Comparison of ENCODE assay signal across 27 mouse cellular contexts in genomic region chr7:109131565-109131964, GRCm38 (mm10). TPM values are rescaled to one million over a fixed set of nuclear protein-coding genes. Genes with fewer than 3 reads are reported as not detected.
DNase-seq lines count a peak whose midpoint lies in the region; ATAC-seq and TF ChIP-seq lines count a peak whose summit lies in the region.
"Had no signal": no experiment of that assay in that cellular context is flagged by ENCODE, and none has a peak within 500 bp of the region (broad histone marks: within the 10 kb centered on the region; RNA-seq: fewer than 3 reads in every experiment).

No protein-coding gene starts in this region.

- no peak overlapping the region for H3K9ac ChIP-seq in hindbrain, postnatal 0 days (replicated peaks; ENCODE audit: low read length)
- no peak overlapping the region for H3K9ac ChIP-seq in hindbrain, embryonic 16.5 days (ENCODE audit: low read depth, low read length)
- H3K9ac ChIP-seq in midbrain, embryonic 16.5 days (ENCODE audit: low read depth, low read length), result no peak overlapping the region
- no peak overlapping the region for H3K9ac ChIP-seq in midbrain, embryonic 14.5 days (replicated peaks; ENCODE audit: low read length)
- H3K9ac ChIP-seq: embryonic facial prominence, embryonic 13.5 days; hindbrain, embryonic 14.5 days; kidney, embryonic 15.5 days; limb, embryonic 13.5 days; liver, embryonic 15.5 days; neural tube, embryonic 12.5 days had no signal

- WGBS in hindbrain, postnatal 0 days, result 61% methylated on average over 2 of the region's 2 CpGs
- 53% methylated on average over 2 of the region's 2 CpGs for WGBS in hindbrain, embryonic 16.5 days
- 75% methylated on average over 2 of the region's 2 CpGs for WGBS in midbrain, embryonic 16.5 days
- WGBS in midbrain, embryonic 14.5 days, result 78% methylated on average over 2 of the region's 2 CpGs

- no peaks in the 10 kb centered on the region for H3K36me3 ChIP-seq in hindbrain, postnatal 0 days (ENCODE audit: insufficient read depth, low read length)
- no peaks in the 10 kb centered on the region for H3K36me3 ChIP-seq in hindbrain, embryonic 16.5 days (ENCODE audit: control insufficient read depth, insufficient read depth, low read length)
- no peaks in the 10 kb centered on the region for H3K36me3 ChIP-seq in midbrain, embryonic 16.5 days (ENCODE audit: control insufficient read depth, insufficient read depth, low read length)
- peaks cover 1% of the 10 kb centered on the region; the same call in 1 of the 2 replicates for H3K36me3 ChIP-seq in midbrain, embryonic 14.5 days (ENCODE audit: control insufficient read depth, insufficient read depth, low read length)
- H3K36me3 ChIP-seq: embryonic facial prominence, embryonic 13.5 days; heart, embryonic 10.5 days; kidney, embryonic 15.5 days; limb, embryonic 13.5 days; liver, embryonic 15.5 days; neural tube, embryonic 12.5 days had no signal

- no peaks in the 10 kb centered on the region for H3K4me1 ChIP-seq in hindbrain, postnatal 0 days (ENCODE audit: insufficient read depth, low read length)
- H3K4me1 ChIP-seq in hindbrain, embryonic 16.5 days (ENCODE audit: control insufficient read depth, insufficient read depth, low read depth, low read length), result no peaks in the 10 kb centered on the region
- H3K4me1 ChIP-seq in midbrain, embryonic 16.5 days (ENCODE audit: control insufficient read depth, insufficient read depth, low read length), result no peaks in the 10 kb centered on the region
- no peaks in the 10 kb centered on the region for H3K4me1 ChIP-seq in midbrain, embryonic 14.5 days (ENCODE audit: control insufficient read depth, insufficient read depth, low read length)
- H3K4me1 ChIP-seq: embryonic facial prominence, embryonic 13.5 days; kidney, embryonic 15.5 days; limb, embryonic 13.5 days; megakaryocyte, embryonic 14.5 days; neural tube, embryonic 12.5 days had no signal

- H3K27me3 ChIP-seq in hindbrain, postnatal 0 days (ENCODE audit: insufficient read depth, low read length), result no peaks in the 10 kb centered on the region
- H3K27me3 ChIP-seq in hindbrain, embryonic 16.5 days (replicated peaks; ENCODE audit: control insufficient read depth, insufficient read depth, low read length), result no peaks in the 10 kb centered on the region
- no peaks in the 10 kb centered on the region for H3K27me3 ChIP-seq in midbrain, embryonic 16.5 days (ENCODE audit: control insufficient read depth, insufficient read depth, low read depth, low read length)
- H3K27me3 ChIP-seq in midbrain, embryonic 14.5 days (ENCODE audit: control insufficient read depth, insufficient read depth, low read length), result no peaks in the 10 kb centered on the region
- H3K27me3 ChIP-seq: embryonic facial prominence, embryonic 13.5 days; kidney, embryonic 15.5 days; limb, embryonic 13.5 days; liver, embryonic 15.5 days; neural tube, embryonic 12.5 days had no signal

- no peak overlapping the region for H3K27ac ChIP-seq in hindbrain, postnatal 0 days
- no peak overlapping the region for H3K27ac ChIP-seq in hindbrain, embryonic 16.5 days (ENCODE audit: low read depth, low read length)
- H3K27ac ChIP-seq in midbrain, embryonic 16.5 days (ENCODE audit: low read length), result no peak overlapping the region
- H3K27ac ChIP-seq in midbrain, embryonic 14.5 days (replicated peaks; ENCODE audit: low read depth, low read length), result no peak overlapping the region
- H3K27ac ChIP-seq: embryonic facial prominence, embryonic 13.5 days; heart, embryonic 10.5 days; hindbrain, embryonic 14.5 days; kidney, embryonic 15.5 days; limb, embryonic 13.5 days; liver, embryonic 15.5 days; neural tube, embryonic 12.5 days had no signal

- no peak overlapping the region for H3K4me2 ChIP-seq in hindbrain, postnatal 0 days (ENCODE audit: low read depth, low read length)
- H3K4me2 ChIP-seq in hindbrain, embryonic 16.5 days (ENCODE audit: low read length), result no peak overlapping the region
- no peak overlapping the region for H3K4me2 ChIP-seq in midbrain, embryonic 16.5 days (ENCODE audit: low read length)
- H3K4me2 ChIP-seq in midbrain, embryonic 14.5 days (ENCODE audit: low read length), result no peak overlapping the region
- H3K4me2 ChIP-seq: embryonic facial prominence, embryonic 13.5 days; hindbrain, embryonic 14.5 days; kidney, embryonic 15.5 days; limb, embryonic 13.5 days; liver, embryonic 15.5 days; neural tube, embryonic 12.5 days had no signal

- H3K9me3 ChIP-seq in hindbrain, postnatal 0 days (ENCODE audit: low read length), result no peaks in the 10 kb centered on the region
- no peaks in the 10 kb centered on the region for H3K9me3 ChIP-seq in hindbrain, embryonic 16.5 days (ENCODE audit: control insufficient read depth, low read length)
- no peaks in the 10 kb centered on the region for H3K9me3 ChIP-seq in midbrain, embryonic 16.5 days (replicated peaks; ENCODE audit: control insufficient read depth, low read length, poor library complexity, severe bottlenecking)
- H3K9me3 ChIP-seq in midbrain, embryonic 14.5 days (ENCODE audit: control insufficient read depth, low read length), result no peaks in the 10 kb centered on the region
- H3K9me3 ChIP-seq: embryonic facial prominence, embryonic 13.5 days; heart, embryonic 10.5 days; kidney, embryonic 15.5 days; limb, embryonic 13.5 days; liver, embryonic 15.5 days; neural tube, embryonic 12.5 days had no signal

- no peak overlapping the region for H3K4me3 ChIP-seq in hindbrain, postnatal 0 days (ENCODE audit: low read length)
- H3K4me3 ChIP-seq in hindbrain, embryonic 16.5 days (ENCODE audit: low read length), result no peak overlapping the region
- H3K4me3 ChIP-seq in midbrain, embryonic 16.5 days (ENCODE audit: low read depth, low read length), result no peak overlapping the region
- no peak overlapping the region for H3K4me3 ChIP-seq in midbrain, embryonic 14.5 days (replicated peaks; ENCODE audit: low read depth, low read length)
- H3K4me3 ChIP-seq: embryonic facial prominence, embryonic 13.5 days; erythroblast, embryonic 14.5 days; heart, embryonic 10.5 days; kidney, embryonic 15.5 days; limb, embryonic 13.5 days; liver, embryonic 15.5 days; myocyte; neural tube, embryonic 12.5 days had no signal

- DNase-seq in adrenal gland, postnatal 14 days, result peak; percentile 2
- DNase-seq in adrenal gland, adult 18-20 months (ENCODE audit: low spot score in 2 of 2), result no peak
- peak; percentile 33 for DNase-seq in hindbrain, postnatal 0 days (ENCODE audit: low spot score)
- no peak for DNase-seq in midbrain, embryonic 14.5 days
- DNase-seq in lung, adult 18-20 months, result no peak
- DNase-seq: adrenal gland, postnatal 36 days; cerebellum, adult 2 months; gastrocnemius, postnatal 14 days; kidney, adult 18-20 months; kidney, postnatal 4 days; lung, postnatal 36 days; right cerebral cortex, adult 18-20 months; thymus, postnatal 14 days had no signal

- no peak for TF ChIP-seq CTCF in hindbrain, postnatal 0 days (IDR thresholded peaks at IDR 0.05; ENCODE audit: low read depth)

- ATAC-seq in hindbrain, postnatal 0 days, result no peak
- ATAC-seq in hindbrain, embryonic 16.5 days, result no peak
- 0 out of 2 replicates have a peak, but pooled peaks have one; percentile 33 for ATAC-seq in midbrain, embryonic 16.5 days
- ATAC-seq in midbrain, embryonic 14.5 days (ENCODE audit: low FRiP score, low TSS enrichment), result no peak
- peak; percentile 84 for ATAC-seq in megakaryocyte progenitor cell, adult 5-6 weeks (replicated peaks; ENCODE audit: poor library complexity)

RNA-seq across cellular contexts. Expression of gene Lmo1, which starts 43.4 kb away (rescaled TPM):
- total RNA-seq in adrenal gland, postnatal 14 days (2021), result 7.4 and 10.2 TPM in 2 replicates
- 1 to 10 TPM; 2.8 to 7.6 TPM for total RNA-seq in adrenal gland, adult 18-20 months (2021)
- 53.0 and 83.8 TPM in 2 replicates for total RNA-seq in hindbrain, postnatal 0 days (2014; rRNA removed)
- 45.5 and 48.4 TPM in 2 replicates for polyA plus RNA-seq in hindbrain, postnatal 0 days (2015; fragmentation: Nextera tagmentation; extraction: Ambion mirVana)
- 35.6 and 48.0 TPM in 2 replicates for polyA plus RNA-seq in hindbrain, embryonic 16.5 days (2015; fragmentation: Nextera tagmentation; extraction: Ambion mirVana)
- 101 and 126 TPM in 2 replicates for polyA plus RNA-seq in midbrain, embryonic 16.5 days (2015; fragmentation: Nextera tagmentation; extraction: Ambion mirVana)
- 170 and 189 TPM in 2 replicates for polyA plus RNA-seq in midbrain, embryonic 14.5 days (2014; fragmentation: Nextera tagmentation; extraction: Ambion mirVana)
- 16.9 and 18.4 TPM in 2 replicates for total RNA-seq in megakaryocyte progenitor cell, adult 5-6 weeks (2015)
- 7.2 and 7.7 TPM in 2 replicates for total RNA-seq in megakaryocyte progenitor cell, adult 5-6 weeks (2017)
- polyA plus RNA-seq: erythroblast, embryonic 14.5 days had no signal

RNA-seq across cellular contexts. Expression of gene Ric3, which starts 48.4 kb away (rescaled TPM):
- 20.2 and 21.0 TPM in 2 replicates for total RNA-seq in adrenal gland, postnatal 14 days (2021)
- total RNA-seq in adrenal gland, adult 18-20 months (2021), result 10 to 100 TPM; 52.7 to 56.1 TPM
- total RNA-seq in hindbrain, postnatal 0 days (2014; rRNA removed), result 33.8 and 41.9 TPM in 2 replicates
- polyA plus RNA-seq in hindbrain, postnatal 0 days (2015; fragmentation: Nextera tagmentation; extraction: Ambion mirVana), result 40.0 and 41.0 TPM in 2 replicates
- 32.2 and 34.3 TPM in 2 replicates for polyA plus RNA-seq in hindbrain, embryonic 16.5 days (2015; fragmentation: Nextera tagmentation; extraction: Ambion mirVana)
- polyA plus RNA-seq in midbrain, embryonic 16.5 days (2015; fragmentation: Nextera tagmentation; extraction: Ambion mirVana), result 36.1 and 38.0 TPM in 2 replicates
- polyA plus RNA-seq in midbrain, embryonic 14.5 days (2014; fragmentation: Nextera tagmentation; extraction: Ambion mirVana), result 33.6 and 36.1 TPM in 2 replicates
- total RNA-seq in megakaryocyte progenitor cell, adult 5-6 weeks (2015), result 0.39 and 0.84 TPM in 2 replicates
- 0.37 and 0.95 TPM in 2 replicates for total RNA-seq in megakaryocyte progenitor cell, adult 5-6 weeks (2017)
- polyA plus RNA-seq: C2C12, myocyte had no signal

Comparison
In these comparisons a context has a peak if more than half of its experiments do, and no peak if none do; other contexts are left out.
1. DNase-seq: peak in adrenal gland, postnatal 14 days (single experiment) and hindbrain, postnatal 0 days (single experiment); none in adrenal gland, adult 18-20 months (0 of 2), midbrain, embryonic 14.5 days (single experiment) and lung, adult 18-20 months (0 of 2).
2. ATAC-seq: peak in midbrain, embryonic 16.5 days (single experiment) and megakaryocyte progenitor cell, adult 5-6 weeks (single experiment); none in hindbrain, postnatal 0 days (single experiment), hindbrain, embryonic 16.5 days (single experiment) and midbrain, embryonic 14.5 days (single experiment).
3. RNA of gene Ric3, which starts 48.4 kb away (total RNA-seq): 52.7 to 56.1 TPM in adrenal gland, adult 18-20 months, 33.8 to 41.9 TPM in hindbrain, postnatal 0 days and 20.2 to 21.0 TPM in adrenal gland, postnatal 14 days; 0.37 to 0.95 TPM in megakaryocyte progenitor cell, adult 5-6 weeks; every median in the first group is over 10 times any median in the second.